Mouse (Mus musculus): ENCODE results near the gene Haus5. TPM values are rescaled to one million over a fixed set of nuclear protein-coding genes. Genes with fewer than 3 reads are reported as not detected.

Gene Haus5
- polyA plus RNA-seq, 1 experiment from 2014 or later: 23.4 TPM

DNA sequence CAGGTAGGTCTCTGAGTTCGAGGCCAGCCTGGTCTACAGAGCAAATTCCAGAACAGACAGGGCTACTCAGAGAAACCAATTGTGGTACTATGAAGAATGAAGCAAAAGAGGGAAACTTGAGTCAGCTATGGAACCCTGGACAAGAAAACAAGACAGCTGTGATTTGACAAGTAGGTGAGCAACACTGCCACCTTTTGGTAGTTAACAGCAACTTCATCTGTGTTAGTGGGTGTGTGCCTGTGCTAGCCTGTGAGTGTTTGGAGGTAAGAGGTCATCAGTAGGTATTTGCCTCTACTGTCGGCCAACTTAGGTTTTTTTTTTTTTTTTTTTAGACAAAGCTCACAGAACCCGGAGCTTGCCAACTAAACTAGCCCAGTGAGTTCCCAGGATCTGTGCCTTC lies 4.4 kb upstream of the Haus5 start:
- ATAC-seq (replicated peaks; ENCODE audit: insufficient number of reproducible peaks, insufficient read depth, low FRiP score, low read depth): no peak
- H3K4me3 ChIP-seq: no peak overlapping the region
- WGBS: 42% methylated on average over 3 of the region's 3 CpGs
- no peaks in the 10 kb centered on the region for H3K9me3 ChIP-seq (replicated peaks)
- peaks cover 10% of the 10 kb centered on the region for H3K4me1 ChIP-seq (replicated peaks)
- H3K27me3 ChIP-seq: 0 out of 2 replicates have a peak, but pooled peaks cover 5% of the 10 kb centered on the region
- H3K4me2 ChIP-seq: no peak overlapping the region
- H3K27ac ChIP-seq: no peak overlapping the region
- no peak overlapping the region for H3K9ac ChIP-seq
- no peaks in the 10 kb centered on the region for H3K36me3 ChIP-seq

DNA sequence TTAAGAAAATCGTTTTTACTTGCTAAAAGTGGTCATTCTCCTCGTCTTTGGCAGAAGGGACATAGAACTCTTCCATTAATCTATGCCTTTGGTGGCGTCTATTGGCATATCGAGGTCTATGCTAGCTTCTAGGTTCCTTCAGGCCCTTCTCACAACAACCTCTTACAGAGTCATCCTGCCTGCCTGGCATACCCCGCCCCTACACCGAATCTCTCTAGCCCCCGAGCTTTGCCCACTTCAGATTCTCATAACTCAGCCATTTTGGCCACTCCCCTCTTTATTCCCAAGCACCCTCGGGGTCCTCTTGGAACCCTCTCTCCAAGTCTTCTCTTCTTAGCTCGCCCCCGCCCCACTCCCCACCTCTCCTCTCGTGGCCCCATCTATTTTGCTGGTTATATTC lies 527 bp upstream of the Haus5 start:
- H3K27ac ChIP-seq: peak overlapping the region; percentile 48; the same call in 1 of the 2 replicates
- peak overlapping the region; percentile 91 for H3K4me2 ChIP-seq
- 0 out of 2 replicates have a peak, but pooled peaks cover 5% of the 10 kb centered on the region for H3K27me3 ChIP-seq
- peaks cover 13% of the 10 kb centered on the region for H3K36me3 ChIP-seq
- H3K4me1 ChIP-seq (replicated peaks): peaks cover 11% of the 10 kb centered on the region
- H3K9me3 ChIP-seq (replicated peaks): no peaks in the 10 kb centered on the region
- WGBS: 7% methylated on average over 11 of the region's 11 CpGs
- ATAC-seq (replicated peaks; ENCODE audit: insufficient number of reproducible peaks, insufficient read depth, low FRiP score, low read depth): no peak
- peak overlapping the region; percentile 79 for H3K4me3 ChIP-seq
- peak overlapping the region; percentile 83 for H3K9ac ChIP-seq

DNA sequence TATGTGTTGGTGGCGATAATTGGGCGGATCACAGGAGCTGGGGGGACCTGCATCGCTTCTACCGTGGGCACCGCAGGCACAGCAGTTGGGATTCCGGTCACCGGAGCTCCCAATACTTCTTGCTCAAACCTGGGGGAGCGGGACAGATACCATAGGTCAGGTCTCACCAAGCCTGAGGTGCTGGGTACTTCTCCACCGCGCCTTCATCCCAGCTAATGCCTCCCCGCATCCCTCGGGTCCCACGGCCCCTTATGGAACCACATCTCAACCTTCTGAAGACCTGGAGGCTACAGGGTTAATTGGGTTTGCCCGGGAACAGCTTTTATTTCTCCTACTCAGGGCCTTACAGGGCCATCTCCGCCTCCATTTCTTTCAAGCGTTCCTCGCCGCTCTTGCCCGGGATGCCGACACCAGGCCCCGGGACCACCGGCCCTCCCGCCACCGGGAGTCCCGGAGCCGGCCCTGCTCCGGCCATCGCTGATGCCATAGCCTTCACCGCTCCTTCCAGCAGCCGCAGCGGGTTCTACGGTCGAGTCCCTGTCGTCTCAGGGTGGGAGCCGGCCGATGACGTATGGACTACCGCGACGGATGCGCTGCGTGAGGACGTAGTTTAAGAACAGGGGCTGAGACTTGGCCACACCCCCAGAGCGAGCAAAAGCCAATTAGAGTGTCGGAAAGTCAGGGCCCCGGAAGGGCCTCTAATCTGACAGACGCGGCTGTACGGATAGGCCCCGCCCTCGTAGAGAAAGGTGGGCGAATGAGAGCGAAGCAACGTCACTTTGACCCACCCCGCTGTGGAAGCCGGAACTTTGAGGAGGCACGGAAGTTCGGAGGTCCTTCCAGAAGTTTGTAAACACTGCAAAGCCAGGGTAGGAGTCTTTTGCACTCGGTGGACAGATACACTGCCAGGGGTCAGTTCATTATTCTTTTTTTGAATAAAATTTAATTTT lies 14.9 kb downstream of the Haus5 start, which contains the start of gene Rbm42:
Gene Rbm42 (minus strand): TSS at position 727 of the 950 bp plus-strand sequence.
- peak within 1 kb of the TSS; percentile 85 for H3K4me2 ChIP-seq
- no peaks in the 10 kb centered on the region for H3K27me3 ChIP-seq
- peaks cover 46% of the 10 kb centered on the region for H3K36me3 ChIP-seq
- H3K9me3 ChIP-seq (replicated peaks): no peaks in the 10 kb centered on the region
- 1% methylated on average over 59 of the region's 59 CpGs for WGBS
- H3K4me3 ChIP-seq: peak within 1 kb of the TSS; percentile 82
- peak within 1 kb of the TSS; percentile 93 for H3K9ac ChIP-seq
- peak within 1 kb of the TSS; percentile 63 for H3K27ac ChIP-seq
- ATAC-seq (replicated peaks; ENCODE audit: insufficient number of reproducible peaks, insufficient read depth, low FRiP score, low read depth): peak; percentile 99
- peaks cover 9% of the 10 kb centered on the region for H3K4me1 ChIP-seq (replicated peaks)

DNA sequence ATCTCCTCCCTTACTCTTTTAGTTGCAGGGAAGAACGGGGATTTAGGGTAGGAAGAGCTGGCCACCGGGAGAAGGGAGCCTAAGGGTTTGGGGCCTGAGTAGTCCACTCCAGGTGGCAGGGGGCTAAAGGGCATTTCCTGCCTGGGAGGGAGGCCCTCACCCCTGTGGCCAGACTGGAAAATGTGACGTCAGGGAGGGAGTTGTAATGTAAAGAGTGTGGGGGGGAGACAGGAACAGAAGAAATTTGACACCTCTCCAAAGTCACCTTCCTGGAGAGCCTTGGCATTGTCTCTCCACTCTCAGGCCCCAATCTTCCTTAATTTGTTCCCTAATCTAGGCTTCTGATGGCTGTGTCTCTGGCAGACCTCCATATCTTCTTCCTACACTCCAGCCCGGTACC lies 25.7 kb downstream of the Haus5 start:
- WGBS: 14% methylated on average over 4 of the region's 4 CpGs
- no peak overlapping the region for H3K27ac ChIP-seq
- H3K9ac ChIP-seq: no peak overlapping the region
- peaks cover 23% of the 10 kb centered on the region for H3K4me1 ChIP-seq (replicated peaks)
- ATAC-seq (replicated peaks; ENCODE audit: insufficient number of reproducible peaks, insufficient read depth, low FRiP score, low read depth): no peak
- no peaks in the 10 kb centered on the region for H3K9me3 ChIP-seq (replicated peaks)
- H3K4me2 ChIP-seq: no peak overlapping the region
- H3K4me3 ChIP-seq: no peak overlapping the region
- H3K36me3 ChIP-seq: peaks cover 38% of the 10 kb centered on the region
- H3K27me3 ChIP-seq: peaks cover 28% of the 10 kb centered on the region

GRCm38 (mm10) chr7:30636395-30636794 lies 28.4 kb downstream of the Haus5 start:
- 16% methylated on average over 11 of the region's 11 CpGs for WGBS
- Histone ChIP-seq H3K27ac (no peak overlapping the region), H3K9me3 (replicated peaks) (no peaks in the 10 kb centered on the region), H3K4me1 (replicated peaks) (peaks cover 27% of the 10 kb centered on the region), H3K4me3 (no peak overlapping the region), H3K36me3 (peaks cover 11% of the 10 kb centered on the region), H3K9ac (no peak overlapping the region), H3K27me3 (peaks cover 53% of the 10 kb centered on the region), H3K4me2 (0 out of 2 replicates have a peak overlapping the region, but pooled peaks have one; percentile 13)
- no peak for ATAC-seq (replicated peaks; ENCODE audit: insufficient number of reproducible peaks, insufficient read depth, low FRiP score, low read depth)

- peak within 1 kb of the TSS; percentile 52 for H3K4me2 ChIP-seq
- no peak within 1 kb of the TSS for H3K9ac ChIP-seq
- H3K9me3 ChIP-seq (replicated peaks): no peaks in the 10 kb centered on the region
- H3K27ac ChIP-seq: no peak within 1 kb of the TSS
- peaks cover 55% of the 10 kb centered on the region for H3K27me3 ChIP-seq
- H3K4me3 ChIP-seq: peak within 1 kb of the TSS; percentile 25
- H3K36me3 ChIP-seq: 0 out of 2 replicates have a peak, but pooled peaks cover 5% of the 10 kb centered on the region
- no peak for ATAC-seq (replicated peaks; ENCODE audit: insufficient number of reproducible peaks, insufficient read depth, low FRiP score, low read depth)
- H3K4me1 ChIP-seq (replicated peaks): peaks cover 27% of the 10 kb centered on the region
- 2% methylated on average over 5 of the region's 5 CpGs for WGBS
These were observed 29.0 kb downstream of the Haus5 start, which contains the start of gene Etv2 for GRCm38 (mm10) chr7:30635752-30636151. Gene Etv2 (minus strand): TSS chr7:30635852.

- H3K9ac ChIP-seq: no peak overlapping the region
- ATAC-seq (replicated peaks; ENCODE audit: insufficient number of reproducible peaks, insufficient read depth, low FRiP score, low read depth): peak; percentile 60
These were observed 30.2 kb downstream of the Haus5 start for GRCm38 (mm10) chr7:30634621-30635020.

GRCm38 (mm10) chr7:30633762-30634412 lies 30.9 kb downstream of the Haus5 start:
- Histone ChIP-seq H3K4me2 (peak overlapping the region; percentile 7; the same call in 1 of the 2 replicates), H3K27me3 (peaks cover 58% of the 10 kb centered on the region), H3K9me3 (replicated peaks) (no peaks in the 10 kb centered on the region), H3K36me3 (no peaks in the 10 kb centered on the region), H3K9ac (no peak overlapping the region), H3K4me3 (peak overlapping the region; percentile 25; the same call in 1 of the 2 replicates), H3K4me1 (replicated peaks) (peaks cover 23% of the 10 kb centered on the region), H3K27ac (no peak overlapping the region)
- no peak for ATAC-seq (replicated peaks; ENCODE audit: insufficient number of reproducible peaks, insufficient read depth, low FRiP score, low read depth)
- 8% methylated on average over 27 of the region's 27 CpGs for WGBS

More at GRCm38 (mm10) chr7:30634621-30635020, 30.2 kb downstream of the Haus5 start:
- Histone ChIP-seq H3K27ac (no peak overlapping the region), H3K36me3 (no peaks in the 10 kb centered on the region), H3K9me3 (replicated peaks) (no peaks in the 10 kb centered on the region), H3K4me3 (peak overlapping the region; percentile 25), H3K4me2 (peak overlapping the region; percentile 52), H3K27me3 (peaks cover 58% of the 10 kb centered on the region), H3K4me1 (replicated peaks) (peaks cover 27% of the 10 kb centered on the region)
- 1% methylated on average over 20 of the region's 20 CpGs for WGBS

- Histone ChIP-seq H3K9ac (no peak overlapping the region), H3K27me3 (peaks cover 29% of the 10 kb centered on the region), H3K4me3 (no peak overlapping the region), H3K27ac (no peak overlapping the region), H3K4me1 (replicated peaks) (peaks cover 15% of the 10 kb centered on the region), H3K9me3 (replicated peaks) (no peaks in the 10 kb centered on the region), H3K4me2 (no peak overlapping the region), H3K36me3 (peaks cover 5% of the 10 kb centered on the region)
- no peak for ATAC-seq (replicated peaks; ENCODE audit: insufficient number of reproducible peaks, insufficient read depth, low FRiP score, low read depth)
These were observed 35.8 kb downstream of the Haus5 start for GRCm38 (mm10) chr7:30629013-30629412.

DNA sequence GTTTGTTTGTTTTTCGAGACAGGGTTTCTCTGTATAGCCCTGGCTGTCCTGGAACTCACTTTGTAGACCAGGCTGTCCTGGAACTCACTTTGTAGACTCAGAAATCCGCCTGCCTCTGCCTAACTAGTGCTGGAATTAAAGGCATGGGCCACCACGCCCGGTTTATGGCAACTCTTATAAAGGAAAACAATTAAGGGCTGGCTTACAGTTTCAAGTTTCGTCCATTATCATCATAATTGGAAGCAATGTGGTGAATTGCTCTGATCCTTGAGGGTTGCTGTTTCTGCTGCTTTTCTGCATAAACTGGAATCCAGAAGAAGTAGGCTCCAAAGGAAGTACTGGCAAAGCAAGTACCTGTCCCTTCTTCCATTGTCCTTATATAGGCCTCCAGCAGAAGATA lies 38.1 kb downstream of the Haus5 start:
- no peaks in the 10 kb centered on the region for H3K9me3 ChIP-seq (replicated peaks)
- H3K36me3 ChIP-seq: peaks cover 27% of the 10 kb centered on the region
- no peak overlapping the region for H3K4me2 ChIP-seq
- no peak overlapping the region for H3K27ac ChIP-seq
- H3K9ac ChIP-seq: no peak overlapping the region
- 81% methylated on average over 5 of the region's 5 CpGs for WGBS
- no peak overlapping the region for H3K4me3 ChIP-seq
- H3K4me1 ChIP-seq (replicated peaks): peaks cover 20% of the 10 kb centered on the region
- H3K27me3 ChIP-seq: peaks cover 7% of the 10 kb centered on the region
- ATAC-seq (replicated peaks; ENCODE audit: insufficient number of reproducible peaks, insufficient read depth, low FRiP score, low read depth): no peak
